Mouse (Mus musculus) G1E (cell line): ENCODE measurements at regions not wholly inside any gene's neighbourhood (a gene's known extent, or its start where the extent isn't known, plus 50 kb on each side); places are given as distances from the start of the nearest gene placed in this dataset.

Experiments used
- CTCF ChIP-seq: IDR thresholded peaks from 2 replicates; pipeline ENCODE4 v1.5.1; 2012; ENCODE audit warnings: low read depth, low read length, inconsistent platforms, mixed read lengths
- GATA1 ChIP-seq: IDR thresholded peaks from 2 replicates; pipeline ENCODE4 v1.6.1; 2012; ENCODE audit warnings: borderline replicate concordance, low read length, inconsistent platforms, mixed read lengths

- TF ChIP-seq GATA1: no peak
- TF ChIP-seq CTCF: no peak
Observed at GRCm38 (mm10) chr1:61540081-61540480, 98.5 kb upstream of the Pard3b start.
